Mouse (Mus musculus) adrenal gland, postnatal 10 days (tissue): ENCODE data around the gene Cplx3. TPM values are rescaled to one million over a fixed set of nuclear protein-coding genes. Genes with fewer than 3 reads are reported as not detected.

Experiments used
- DNase-seq: peaks from one replicate; pipeline ENCODE4 v3.0.0; 2021; ENCODE audit warnings: mixed read lengths
- long read RNA-seq, 2 experiments: library from polyadenylated mRNA; stranded (forward); transcript quantifications; one replicate each; pipeline ENCODE4 v2.0.0; 2021
- total RNA-seq, 2 experiments: library from RNA; stranded (reverse); gene quantifications; 2 replicates each; pipeline ENCODE4 v1.2.3; 2021

Gene Cplx3
- total RNA-seq: not detected
- long read RNA-seq, experiment 1: 0 reads
- long read RNA-seq, experiment 2: 0 reads

DNA sequence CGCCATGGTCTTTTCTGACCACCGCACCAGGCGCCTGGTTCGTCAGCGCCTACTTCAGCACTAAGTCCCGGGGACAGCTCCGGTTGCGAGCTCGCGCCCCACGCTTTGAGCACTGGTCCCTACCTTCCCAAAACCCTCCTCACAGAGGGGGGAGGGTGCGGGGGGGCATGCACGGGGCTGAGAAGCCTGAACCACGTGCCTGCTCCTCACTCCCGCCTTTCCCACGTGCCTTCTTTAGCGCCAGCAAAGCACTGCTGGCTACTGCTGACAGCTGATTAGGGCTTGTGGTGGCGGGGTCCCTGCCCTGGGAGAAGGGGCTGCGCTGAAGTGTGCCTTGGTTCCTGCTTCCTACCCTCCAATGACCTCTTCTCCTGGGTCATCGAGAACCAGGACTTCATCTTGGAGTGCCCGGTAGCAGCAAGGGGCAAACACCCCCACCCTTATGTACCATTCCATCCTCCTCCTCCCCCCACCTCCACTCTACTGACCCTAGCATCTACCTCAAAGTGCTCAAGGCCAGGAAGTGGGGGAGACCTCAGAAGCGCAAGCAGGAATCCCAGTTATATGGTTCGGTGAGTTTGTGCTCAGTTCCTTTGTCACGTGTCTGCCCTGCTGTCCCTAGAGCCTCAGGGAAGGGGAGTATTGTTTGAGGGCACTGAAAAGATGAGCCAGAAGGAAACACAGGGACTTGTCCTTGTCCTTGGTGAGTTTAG lies at the start of gene Cplx3:
Cplx3 (minus strand) TSS at position 143 of the 713 bp plus-strand sequence.
- peak; percentile 75 for DNase-seq

- peak; percentile 97 for DNase-seq
Measured at GRCm38 (mm10) chr9:57655749-57656148, 49.7 kb upstream of the Cplx3 start.

GRCm38 (mm10) chr9:57654966-57655365 lies 48.9 kb upstream of the Cplx3 start:
- DNase-seq: no peak

- DNase-seq: no peak
Measured at GRCm38 (mm10) chr9:57653283-57653682, 47.2 kb upstream of the Cplx3 start, which contains the start of gene Csk. Gene Csk (minus strand): TSS chr9:57653631.

DNA sequence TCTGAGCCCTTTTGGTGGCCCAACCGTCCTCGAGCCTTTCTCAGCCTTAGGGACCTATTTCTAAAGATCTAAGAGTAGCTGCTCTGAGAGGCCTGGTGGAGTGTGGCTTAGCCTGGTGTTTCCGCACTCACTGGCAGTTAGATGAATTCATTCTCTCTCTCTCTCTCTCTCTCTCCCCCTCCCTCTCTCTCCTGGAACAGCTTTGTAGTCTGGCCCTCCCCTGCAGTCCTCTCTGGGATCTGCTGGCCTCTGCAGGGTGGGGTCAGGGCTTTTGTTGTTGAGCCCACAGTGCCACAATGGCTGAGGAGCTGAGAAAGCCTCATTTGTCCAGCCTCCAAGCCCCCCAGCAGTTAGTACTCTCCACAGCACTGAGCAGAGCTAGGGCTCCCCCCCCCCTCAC lies 46.8 kb upstream of the Cplx3 start:
- no peak for DNase-seq

DNA sequence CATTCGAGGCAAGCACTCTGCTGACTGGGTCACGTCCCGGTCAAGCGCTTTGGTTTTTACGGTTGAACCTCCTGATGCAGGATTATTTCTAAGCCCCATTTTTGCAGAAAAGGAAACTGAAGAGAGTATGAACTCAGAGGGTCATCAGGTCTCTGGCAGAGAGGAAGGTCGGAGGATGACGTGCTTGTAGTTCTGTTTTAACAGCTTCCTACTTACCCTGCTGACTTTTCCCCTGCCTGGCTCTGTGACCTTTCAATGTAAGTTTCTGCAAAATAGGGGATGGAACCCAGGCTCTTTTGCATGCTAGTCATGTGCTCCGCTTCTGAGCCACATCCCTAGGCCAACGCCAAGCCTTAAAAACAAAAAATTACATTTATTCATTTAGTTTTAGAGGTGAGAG lies 46.3 kb upstream of the Cplx3 start:
- no peak for DNase-seq

DNA sequence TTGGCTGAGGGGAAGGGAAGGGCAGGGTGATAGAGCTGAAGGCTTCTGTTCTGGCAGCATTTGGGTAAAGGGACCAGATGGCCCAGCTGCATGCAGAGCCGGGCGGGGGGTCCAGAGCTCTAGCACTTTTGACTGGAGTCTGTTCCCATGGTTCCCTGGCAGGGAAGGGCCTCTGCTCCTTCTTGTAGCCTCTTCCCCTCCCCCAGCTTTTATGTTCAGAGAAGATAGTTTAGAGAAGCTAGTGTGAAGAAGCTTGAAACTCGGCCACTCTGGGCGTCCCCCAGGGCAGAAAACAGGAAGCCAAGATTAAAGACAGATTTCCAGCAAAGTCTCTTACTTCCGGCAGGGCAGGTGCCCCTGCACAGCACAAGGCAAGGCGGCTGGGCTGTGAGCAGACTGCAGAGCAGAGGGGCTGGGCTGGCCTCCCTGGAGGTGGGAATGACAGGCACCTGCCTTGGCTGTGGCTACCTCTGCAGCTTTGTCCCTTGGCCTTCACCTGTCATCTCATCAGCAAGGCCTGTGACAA lies 44.8 kb upstream of the Cplx3 start:
- DNase-seq: no peak

DNA sequence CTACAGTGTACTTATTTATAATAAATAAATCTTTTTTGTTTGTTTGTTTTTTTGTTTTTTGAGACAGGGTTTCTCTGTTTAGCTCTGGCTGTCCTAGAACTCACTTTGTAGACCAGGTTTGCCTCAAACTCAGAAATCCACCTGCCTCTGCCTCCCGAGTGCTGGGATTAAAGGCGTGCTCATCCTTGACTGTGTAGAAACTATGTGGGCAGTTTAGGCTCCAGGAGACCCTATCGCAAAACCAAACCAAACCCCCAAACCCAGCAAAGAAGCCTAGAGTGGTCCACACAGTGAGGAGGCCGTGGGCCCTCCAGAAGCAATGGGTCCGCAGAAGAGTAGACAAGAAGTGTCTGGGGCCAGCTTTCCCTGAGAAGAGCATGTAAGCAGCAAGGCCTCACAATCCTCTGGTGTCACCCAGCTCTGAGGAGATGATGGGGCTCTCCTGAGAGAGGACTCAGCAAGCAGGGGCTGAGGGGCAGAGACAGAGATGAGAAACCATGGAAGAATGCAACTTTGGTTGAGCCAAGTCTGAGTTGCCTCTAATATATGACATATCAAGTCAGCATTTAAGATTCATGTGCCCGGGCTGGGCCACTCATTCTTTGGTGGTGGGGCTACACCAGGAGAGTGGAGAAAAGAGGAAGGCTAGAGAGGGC lies 44.2 kb upstream of the Cplx3 start:
- DNase-seq: no peak

GRCm38 (mm10) chr9:57647286-57648108 lies 41.4 kb upstream of the Cplx3 start:
- no peak for DNase-seq

DNA sequence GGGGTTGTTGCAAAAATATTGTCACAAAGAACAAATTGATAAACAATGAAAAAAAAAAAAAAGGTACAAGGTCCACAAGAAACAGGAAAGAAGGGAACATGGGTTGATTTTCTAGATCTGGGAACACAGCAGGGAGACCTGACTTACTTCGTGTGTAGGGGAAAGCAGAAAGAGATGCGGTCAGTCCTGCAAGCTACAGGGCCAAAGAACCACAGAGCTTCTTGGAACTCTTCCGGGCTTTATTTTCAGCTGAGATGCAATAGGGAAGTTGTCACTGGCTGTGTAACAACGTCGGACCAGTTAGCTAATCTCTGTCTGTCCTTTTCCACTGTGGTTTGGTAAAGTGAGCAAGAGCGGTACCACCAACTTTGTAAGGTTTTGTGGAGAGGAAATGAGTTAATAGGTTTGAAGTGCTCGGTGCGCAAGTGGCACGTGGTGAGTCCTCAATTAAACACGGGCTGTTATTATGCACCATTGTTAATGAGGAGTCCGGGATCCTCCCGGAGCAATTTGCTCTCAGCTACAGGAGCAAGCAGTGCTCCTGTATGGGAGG lies 40.5 kb upstream of the Cplx3 start:
- DNase-seq: no peak

DNA sequence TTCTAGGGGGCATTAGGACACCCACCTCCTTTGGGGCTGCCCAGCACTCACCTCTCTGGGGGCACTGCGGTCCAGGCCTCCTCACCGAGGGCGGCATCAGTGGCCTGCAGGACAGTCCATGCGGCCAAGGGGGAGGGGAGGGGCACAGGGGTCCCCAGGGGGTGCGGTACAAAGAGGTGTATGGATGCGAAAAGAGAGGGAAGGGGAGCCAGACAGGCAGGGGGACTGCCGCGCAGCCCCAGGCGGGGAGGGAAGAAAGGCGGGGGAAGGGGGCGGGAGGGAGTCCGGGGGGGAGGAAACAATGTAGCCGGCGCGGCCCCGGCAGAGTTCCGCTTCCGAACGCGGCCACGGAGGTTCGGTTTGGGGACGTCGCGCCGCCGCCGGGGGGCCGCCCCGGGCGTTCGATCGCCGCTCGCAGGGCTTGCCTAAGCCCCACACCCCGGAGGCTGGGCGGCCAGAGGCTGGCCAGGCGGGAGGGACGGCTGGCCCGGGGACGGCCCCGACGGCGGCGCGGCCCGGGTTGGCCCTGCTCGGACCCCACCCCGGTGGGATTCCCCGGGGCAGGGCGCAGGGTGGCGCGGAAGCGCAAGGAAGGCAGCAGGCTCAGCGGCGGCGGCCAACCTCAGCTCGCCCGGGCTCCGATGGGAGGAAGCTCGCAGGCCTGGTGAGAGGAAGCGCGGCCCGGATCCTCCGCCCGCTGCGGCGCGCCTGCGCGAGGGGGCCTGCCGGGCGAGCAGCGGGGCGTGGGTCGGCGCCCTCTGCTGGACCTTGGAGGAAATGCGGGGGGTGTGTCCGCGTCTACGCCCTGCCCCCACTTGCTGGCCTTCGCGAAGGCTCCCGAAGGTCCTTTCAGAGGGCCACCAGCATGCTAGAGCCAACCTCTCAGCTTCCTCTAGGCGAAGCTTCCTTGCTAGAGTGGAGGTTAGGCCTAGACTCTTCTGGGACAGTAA lies 39.1 kb upstream of the Cplx3 start:
- peak; percentile 97 for DNase-seq

DNA sequence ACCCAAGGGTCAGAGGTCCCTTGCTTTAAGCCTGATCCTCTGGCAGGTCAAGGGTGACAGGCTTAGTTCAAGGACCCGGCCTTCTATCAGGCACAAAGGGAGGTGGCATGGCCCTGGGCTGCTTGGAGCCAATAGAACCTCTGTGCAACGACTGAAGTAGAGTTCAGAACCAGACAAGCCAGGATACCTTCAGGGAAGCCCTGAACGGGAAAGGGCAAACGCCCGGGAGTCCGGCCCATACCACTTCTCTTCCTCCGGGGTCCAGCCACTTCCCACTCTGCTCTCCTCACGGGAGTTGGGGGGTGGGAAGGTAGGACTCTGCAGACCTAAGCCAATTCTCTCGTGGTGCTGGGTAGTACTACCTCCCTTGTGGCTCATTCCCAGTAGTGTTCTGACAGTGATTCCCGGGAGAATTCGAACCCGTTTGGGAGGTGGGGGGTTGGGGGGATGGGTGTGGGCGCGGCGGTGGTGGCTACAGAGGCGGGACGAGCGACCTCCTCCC lies 38.4 kb upstream of the Cplx3 start:
- DNase-seq: peak; percentile 49

- no peak for DNase-seq
Measured at GRCm38 (mm10) chr9:57643856-57644180, 37.7 kb upstream of the Cplx3 start.

GRCm38 (mm10) chr9:57643169-57643855 lies 37.2 kb upstream of the Cplx3 start:
- no peak for DNase-seq

GRCm38 (mm10) chr9:57641775-57642550 lies 35.9 kb upstream of the Cplx3 start:
- DNase-seq: no peak

- DNase-seq: no peak
Measured at GRCm38 (mm10) chr9:57641022-57641421, 34.9 kb upstream of the Cplx3 start.

GRCm38 (mm10) chr9:57640384-57640783 lies 34.3 kb upstream of the Cplx3 start:
- DNase-seq: peak; percentile 63

DNA sequence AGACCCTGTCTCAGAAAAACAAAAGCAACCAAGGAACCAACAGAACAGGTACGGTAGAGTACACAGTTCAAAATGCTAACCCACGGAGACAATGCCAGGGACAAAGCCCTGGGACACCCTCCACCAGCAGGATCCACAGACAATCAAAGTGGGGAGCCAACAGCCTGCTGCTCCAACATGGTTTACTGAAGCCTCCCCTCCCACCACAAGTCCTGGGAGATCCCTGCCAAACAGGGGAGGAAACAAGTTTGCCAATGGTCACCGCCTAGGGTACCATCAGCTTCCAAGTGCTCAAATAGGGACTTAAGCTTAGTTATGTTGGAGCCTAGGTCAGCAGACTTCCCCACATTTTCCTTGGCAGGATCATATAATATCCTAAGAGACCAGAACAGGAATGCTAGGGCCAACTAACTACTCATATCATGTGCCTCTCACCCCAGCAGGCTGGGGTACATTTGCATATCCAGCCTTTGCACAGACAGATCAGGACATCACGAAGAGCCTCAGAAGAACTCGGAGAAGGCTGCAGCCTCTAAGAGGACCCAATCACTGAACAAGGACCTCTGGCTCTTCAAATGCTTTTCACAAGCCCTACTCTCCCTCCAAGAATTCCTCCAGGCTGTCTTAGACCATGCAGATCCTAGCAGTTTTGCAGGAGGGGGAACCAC lies 33.7 kb upstream of the Cplx3 start:
- DNase-seq: no peak
